In the genomic region with DNA sequence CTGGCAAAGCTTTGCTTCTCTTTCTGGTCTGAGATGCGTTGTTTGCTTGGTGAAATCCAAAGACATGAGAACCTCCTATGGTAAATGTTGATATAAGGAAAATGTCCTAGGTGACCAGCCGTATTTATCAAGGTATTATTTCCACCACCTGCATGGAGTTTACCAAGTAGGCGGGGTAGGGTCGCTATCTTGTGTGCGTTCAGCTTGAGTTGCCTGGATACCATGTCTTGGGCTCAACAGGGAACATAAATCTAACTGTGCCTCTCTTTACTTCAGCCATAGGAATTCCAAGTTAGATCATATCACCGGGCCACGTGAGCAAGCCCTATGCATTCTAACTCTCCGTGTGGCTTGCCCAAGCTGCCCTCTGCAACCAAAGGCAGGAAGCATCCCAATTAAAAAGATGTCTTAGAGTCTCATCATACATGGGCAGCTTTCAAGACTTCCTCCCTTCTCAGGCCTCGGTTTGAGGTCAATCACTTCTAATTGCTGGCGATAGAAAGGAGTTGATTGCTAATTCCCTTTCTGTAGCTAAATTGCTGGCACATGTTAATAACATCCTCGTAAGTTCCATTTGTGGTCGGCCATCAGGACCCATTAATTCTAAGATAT, we compare ENCODE assay signal across 24 mouse cellular contexts. TPM values are rescaled to one million over a fixed set of nuclear protein-coding genes. Genes with fewer than 3 reads are reported as not detected.
A peak's percentile ranks its signal among the peaks of the same experiment; 100 is the strongest.
DNase-seq lines count a peak whose midpoint lies in the region; ATAC-seq and TF ChIP-seq lines count a peak whose summit lies in the region.
"Had no signal": no experiment of that assay in that cellular context is flagged by ENCODE, and none has a peak within 500 bp of the region (broad histone marks: within the 10 kb centered on the region; RNA-seq: fewer than 3 reads in every experiment).

No protein-coding gene starts in this region.

- H3K4me1 ChIP-seq in kidney, embryonic 14.5 days (ENCODE audit: control insufficient read depth, insufficient read depth, low read length): no peaks in the 10 kb centered on the region
- H3K4me1 ChIP-seq in intestine, postnatal 0 days (replicated peaks; ENCODE audit: control insufficient read depth, insufficient read depth, low read length): no peaks in the 10 kb centered on the region
- H3K4me1 ChIP-seq in stomach, embryonic 15.5 days: no peaks in the 10 kb centered on the region
- H3K4me1 ChIP-seq: embryonic facial prominence, embryonic 15.5 days; hindbrain, embryonic 13.5 days had no signal

- H3K27ac ChIP-seq in kidney, embryonic 14.5 days (ENCODE audit: low read depth, low read length): no peak overlapping the region
- no peak overlapping the region for H3K27ac ChIP-seq in intestine, postnatal 0 days (ENCODE audit: low read depth, low read length)
- H3K27ac ChIP-seq in stomach, embryonic 15.5 days: peak overlapping the region; percentile 59; the same call in 1 of the 2 replicates
- H3K27ac ChIP-seq: embryonic facial prominence, embryonic 15.5 days; forebrain, embryonic 15.5 days; heart, adult 2 months; heart, embryonic 15.5 days; hindbrain, embryonic 13.5 days had no signal

- TF ChIP-seq CTCF in intestine, postnatal 0 days (IDR thresholded peaks at IDR 0.05; ENCODE audit: low read depth): no peak

- H3K4me2 ChIP-seq in kidney, embryonic 14.5 days (replicated peaks; ENCODE audit: low read depth, low read length): no peak overlapping the region
- no peak overlapping the region for H3K4me2 ChIP-seq in intestine, postnatal 0 days (replicated peaks; ENCODE audit: low read depth)
- no peak overlapping the region for H3K4me2 ChIP-seq in stomach, embryonic 15.5 days
- H3K4me2 ChIP-seq: embryonic facial prominence, embryonic 15.5 days; forebrain, embryonic 15.5 days; heart, embryonic 11.5 days; heart, embryonic 15.5 days; hindbrain, embryonic 13.5 days had no signal

- ATAC-seq in kidney, embryonic 14.5 days (ENCODE audit: low FRiP score, low TSS enrichment): 0 out of 2 replicates have a peak, but pooled peaks have one; percentile 32
- ATAC-seq in intestine, postnatal 0 days: peak; percentile 23; the same call in 1 of the 2 replicates
- peak; percentile 85 for ATAC-seq in stomach, embryonic 15.5 days (ENCODE audit: insufficient read depth, low FRiP score, low read depth)
- ATAC-seq: CD4-positive, CD25-positive, alpha-beta regulatory T cell, adult 4 months; forebrain, embryonic 15.5 days had no signal

- 35% methylated on average over 12 of the region's 12 CpGs for WGBS in kidney, embryonic 14.5 days
- WGBS in intestine, postnatal 0 days: 39% methylated on average over 12 of the region's 12 CpGs
- 58% methylated on average over 12 of the region's 12 CpGs for WGBS in stomach, embryonic 15.5 days

- no peak overlapping the region for H3K9ac ChIP-seq in kidney, embryonic 14.5 days (ENCODE audit: low read depth, low read length)
- no peak overlapping the region for H3K9ac ChIP-seq in intestine, postnatal 0 days (ENCODE audit: low read depth, low read length)
- no peak overlapping the region for H3K9ac ChIP-seq in stomach, embryonic 15.5 days
- H3K9ac ChIP-seq: embryonic facial prominence, embryonic 15.5 days; forebrain, embryonic 15.5 days; heart, embryonic 15.5 days; hindbrain, embryonic 13.5 days had no signal

- H3K27me3 ChIP-seq in kidney, embryonic 14.5 days (ENCODE audit: control insufficient read depth, insufficient read depth, low read length): no peaks in the 10 kb centered on the region
- H3K27me3 ChIP-seq in intestine, postnatal 0 days (replicated peaks; ENCODE audit: control insufficient read depth, insufficient read depth, low read length): no peaks in the 10 kb centered on the region
- no peaks in the 10 kb centered on the region for H3K27me3 ChIP-seq in stomach, embryonic 15.5 days (replicated peaks)
- H3K27me3 ChIP-seq: forebrain, embryonic 15.5 days had no signal

- DNase-seq in kidney, adult 8-10 months: no peak
- DNase-seq in Muller cell, postnatal 12 days (ENCODE audit: inconsistent ontology term): peak; percentile 41
- no peak for DNase-seq in cerebellum, adult 9-11 months
- DNase-seq in gastrocnemius, adult 8-10 months (ENCODE audit: low spot score in 2 of 2): no peak
- no peak for DNase-seq in kidney, adult 18-20 months
- DNase-seq: adrenal gland, postnatal 10 days; B cell, adult 2 months; cerebellum, adult 11-12 months; cerebellum, postnatal 14 days; embryo, embryonic 11 days; gastrocnemius, postnatal 14 days; heart, adult 2 months; heart, postnatal 14 days had no signal

- no peak overlapping the region for H3K4me3 ChIP-seq in kidney, embryonic 14.5 days (ENCODE audit: low read length)
- no peak overlapping the region for H3K4me3 ChIP-seq in intestine, postnatal 0 days (ENCODE audit: low read depth, low read length)
- no peak overlapping the region for H3K4me3 ChIP-seq in stomach, embryonic 15.5 days (replicated peaks)
- H3K4me3 ChIP-seq: embryonic facial prominence, embryonic 15.5 days; erythroblast, embryonic 14.5 days; forebrain, embryonic 15.5 days; heart, adult 2 months; heart, embryonic 15.5 days; hindbrain, embryonic 13.5 days had no signal

- H3K36me3 ChIP-seq in kidney, embryonic 14.5 days (ENCODE audit: control insufficient read depth, insufficient read depth, low read length): no peaks in the 10 kb centered on the region
- H3K36me3 ChIP-seq in intestine, postnatal 0 days (ENCODE audit: control insufficient read depth, insufficient read depth): no peaks in the 10 kb centered on the region
- H3K36me3 ChIP-seq in stomach, embryonic 15.5 days: no peaks in the 10 kb centered on the region
- H3K36me3 ChIP-seq: embryonic facial prominence, embryonic 15.5 days; forebrain, embryonic 15.5 days; G1E; heart, embryonic 15.5 days; hindbrain, embryonic 13.5 days had no signal

- H3K9me3 ChIP-seq in kidney, embryonic 14.5 days (ENCODE audit: control insufficient read depth, low read length): no peaks in the 10 kb centered on the region
- H3K9me3 ChIP-seq in intestine, postnatal 0 days (ENCODE audit: control insufficient read depth): no peaks in the 10 kb centered on the region
- H3K9me3 ChIP-seq in stomach, embryonic 15.5 days: no peaks in the 10 kb centered on the region
- H3K9me3 ChIP-seq: embryonic facial prominence, embryonic 15.5 days; forebrain, embryonic 15.5 days; G1E; heart, embryonic 15.5 days; hindbrain, embryonic 13.5 days had no signal

RNA-seq across cellular contexts. Expression of a gene that starts 57.4 kb away (rescaled TPM):
- 12.4 and 13.9 TPM in 2 replicates for polyA plus RNA-seq in kidney, embryonic 14.5 days (2014; fragmentation: Nextera tagmentation; extraction: Ambion mirVana)
- 4.3 and 5.6 TPM in 2 replicates for polyA plus RNA-seq in intestine, postnatal 0 days (2015; fragmentation: Nextera tagmentation; extraction: Ambion mirVana)
- 10.4 and 13.8 TPM in 2 replicates for polyA plus RNA-seq in stomach, embryonic 15.5 days (2015; fragmentation: Nextera tagmentation; extraction: Ambion mirVana)
- under 1 TPM; 0.48 to 0.74 (median 0.67) TPM for total RNA-seq in gastrocnemius, adult 8-10 months (2022)

RNA-seq across cellular contexts. Expression of a gene that starts 59.2 kb away (rescaled TPM):
- 96.0 and 104 TPM in 2 replicates for polyA plus RNA-seq in kidney, embryonic 14.5 days (2014; fragmentation: Nextera tagmentation; extraction: Ambion mirVana)
- polyA plus RNA-seq in intestine, postnatal 0 days (2015; fragmentation: Nextera tagmentation; extraction: Ambion mirVana): 395 and 423 TPM in 2 replicates
- polyA plus RNA-seq in stomach, embryonic 15.5 days (2015; fragmentation: Nextera tagmentation; extraction: Ambion mirVana): 105 and 114 TPM in 2 replicates
- 10 to 100 TPM; 25.0 to 27.4 (median 26.2) TPM for total RNA-seq in gastrocnemius, adult 8-10 months (2022)

Comparison
In these comparisons a context has a peak if more than half of its experiments do, and no peak if none do; other contexts are left out.
1. ATAC-seq: peak in every context shown above with its lines; median percentile 85 in stomach, embryonic 15.5 days; 32 in kidney, embryonic 14.5 days; 23 in intestine, postnatal 0 days.